Mouse (Mus musculus): Measurements from ENCODE around the gene Xdh.
A peak's percentile ranks its signal among the peaks of the same experiment; 100 is the strongest.

Gene Xdh

DNA sequence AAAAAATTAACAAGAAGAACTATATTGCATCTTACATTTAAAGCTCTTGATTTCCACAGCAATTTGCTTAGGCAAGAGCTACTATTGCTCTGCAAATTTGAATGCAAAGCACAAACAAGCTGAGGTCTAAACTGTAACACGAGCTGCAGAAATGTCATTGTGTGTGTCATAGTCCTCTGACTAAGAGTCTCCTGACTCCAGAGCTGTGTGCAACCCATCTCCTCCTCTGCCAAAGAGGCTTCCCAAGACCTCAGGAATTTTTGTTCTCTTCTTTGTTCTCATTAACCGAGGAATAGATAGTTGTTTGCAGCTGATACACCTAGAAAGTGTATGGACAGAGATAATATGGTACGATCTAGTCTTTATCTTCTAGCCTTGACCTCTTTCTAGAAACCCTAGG lies 8.2 kb downstream of the Xdh start:
- no peak for DNase-seq

- no peak for DNase-seq
Measured at GRCm38 (mm10) chr17:73937073-73937472, 12.9 kb downstream of the Xdh start.

- no peak for DNase-seq
Measured at GRCm38 (mm10) chr17:73935163-73935562, 14.8 kb downstream of the Xdh start.

DNA sequence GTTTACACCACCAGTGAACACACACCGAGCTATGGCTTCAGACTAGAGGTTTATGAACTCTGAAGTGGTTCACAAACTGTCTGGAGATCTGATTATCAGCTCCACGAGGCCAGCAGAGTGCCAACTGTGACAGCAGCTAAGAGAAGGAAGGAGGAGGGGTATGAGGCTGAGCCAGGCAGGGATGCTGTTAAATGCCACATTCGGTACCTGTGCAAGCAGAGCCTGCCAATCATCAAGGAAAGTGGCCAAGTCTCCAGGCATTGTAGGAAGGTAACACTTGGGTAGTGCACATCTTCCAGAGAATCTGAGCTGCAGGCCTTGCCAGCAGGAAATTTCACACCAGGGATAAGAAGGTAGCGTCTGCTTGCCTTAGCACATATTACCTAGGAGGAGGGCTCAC lies 15.7 kb downstream of the Xdh start:
- DNase-seq, result no peak

DNA sequence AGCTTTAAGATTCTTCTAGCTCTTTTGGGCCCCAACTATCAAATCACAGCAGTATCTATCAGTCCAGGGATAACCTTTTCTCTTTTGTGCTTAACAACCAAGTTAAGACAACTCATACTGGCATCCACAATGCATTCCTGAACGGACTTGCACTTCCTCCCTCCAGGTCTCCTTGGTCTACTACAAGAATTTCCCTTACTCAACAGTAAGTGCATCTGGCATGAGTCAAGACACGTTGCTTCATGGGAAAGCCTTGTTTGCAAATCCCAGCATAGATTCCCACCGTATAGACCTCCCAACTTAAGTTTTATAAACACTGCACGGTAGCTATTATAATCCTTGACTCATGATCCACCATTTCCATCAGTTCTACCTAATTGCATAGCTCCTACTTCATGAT lies 16.4 kb downstream of the Xdh start:
- no peak for DNase-seq

DNA sequence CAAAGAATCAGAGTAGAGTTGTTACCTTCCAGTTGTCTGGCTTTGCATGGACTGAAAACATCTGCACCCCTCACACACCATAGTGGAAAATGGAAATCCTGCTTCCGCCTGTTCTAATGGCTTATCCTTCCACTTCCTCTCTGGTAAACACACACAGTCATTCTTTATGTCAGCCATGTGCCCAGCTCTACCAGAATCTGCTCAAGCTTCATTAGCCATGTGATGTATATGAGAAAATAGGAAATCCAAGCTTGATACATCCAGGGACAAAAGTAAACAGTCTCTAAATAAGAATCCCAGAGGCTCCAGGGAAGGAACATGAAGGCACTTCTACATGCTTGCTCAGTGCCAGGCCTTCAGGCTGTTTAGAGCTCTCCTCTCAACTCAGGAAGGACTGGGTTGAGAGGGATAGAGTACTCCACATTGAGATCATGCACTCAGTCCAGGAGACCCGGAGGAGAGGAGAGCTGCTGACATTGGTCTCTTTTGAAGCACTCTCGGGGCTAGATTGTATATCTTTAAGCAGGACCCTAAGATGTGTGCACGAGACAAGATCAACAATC lies 17.4 kb downstream of the Xdh start:
- DNase-seq, result no peak

GRCm38 (mm10) chr17:73919520-73919919 lies 30.5 kb downstream of the Xdh start:
- DNase-seq, result no peak

DNA sequence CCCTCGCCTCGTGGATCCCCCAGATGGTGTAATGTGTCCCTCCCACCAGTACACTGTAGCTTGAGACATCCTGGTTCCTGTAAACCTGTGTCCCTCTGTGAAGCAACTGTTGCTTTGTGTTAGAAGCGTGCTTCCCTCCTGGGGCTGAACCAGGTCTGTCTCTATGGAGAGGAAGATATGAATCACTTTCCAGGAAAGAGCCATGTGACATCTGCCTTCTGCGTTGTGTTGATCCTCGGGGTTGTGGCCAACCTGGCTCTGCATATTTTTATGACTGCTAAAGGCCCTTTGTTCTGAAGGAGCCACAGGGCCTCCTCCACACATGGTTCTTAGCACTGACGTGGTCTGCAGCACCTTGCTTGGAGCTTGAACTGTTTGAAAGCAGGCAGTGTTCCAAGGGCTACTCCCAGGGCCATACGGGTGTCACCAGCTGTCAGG lies 31.0 kb downstream of the Xdh start:
- peak; percentile 8 to 42 for DNase-seq

DNA sequence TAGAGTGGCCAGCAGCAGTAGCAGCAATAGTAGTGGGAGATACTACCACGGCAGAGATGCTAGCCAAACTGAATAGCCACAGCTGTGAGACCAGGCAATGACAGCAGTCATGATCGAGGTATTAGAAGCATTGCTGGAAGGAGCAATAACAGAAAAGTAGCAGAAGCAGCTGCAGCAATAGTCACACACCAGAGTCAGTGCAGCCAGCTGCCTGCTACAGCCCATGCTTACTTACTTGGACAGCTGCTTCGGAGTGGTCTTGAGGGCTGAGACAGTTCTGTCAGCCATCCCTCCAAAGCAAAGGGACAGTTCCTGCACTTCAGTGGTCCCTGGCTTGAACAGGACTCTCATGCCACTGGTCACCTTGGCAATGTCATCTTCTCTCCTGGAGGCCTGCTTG lies 31.9 kb downstream of the Xdh start:
- DNase-seq, result no peak

- DNase-seq, result no peak
Measured at GRCm38 (mm10) chr17:73917713-73918112, 32.3 kb downstream of the Xdh start.

GRCm38 (mm10) chr17:73914730-73915129 lies 35.3 kb downstream of the Xdh start:
- no peak for DNase-seq

- no peak for DNase-seq
Measured at GRCm38 (mm10) chr17:73906076-73906475, 43.9 kb downstream of the Xdh start.

- no peak for DNase-seq
Measured at GRCm38 (mm10) chr17:73905043-73905750, 44.8 kb downstream of the Xdh start.

DNA sequence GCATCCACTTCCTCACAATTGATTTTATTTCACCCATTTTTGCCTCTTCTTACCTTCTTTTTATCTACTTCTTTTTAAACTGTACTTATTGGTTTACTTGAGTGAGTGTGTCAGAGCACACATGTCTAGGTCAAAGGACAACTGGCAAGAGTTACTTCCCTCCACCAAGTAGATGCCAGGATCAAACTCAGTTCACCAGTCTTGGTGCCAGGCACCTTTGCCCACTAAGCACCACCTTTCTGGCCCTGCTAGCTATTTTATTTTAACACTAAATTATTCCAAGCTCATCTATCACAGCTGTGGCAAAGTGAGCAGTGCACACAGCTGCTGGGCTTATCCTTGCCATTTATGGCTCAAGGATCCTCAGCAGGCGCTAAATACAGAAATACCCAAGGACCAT lies 46.9 kb downstream of the Xdh start:
- peak; percentile 72 to 77 for DNase-seq

DNA sequence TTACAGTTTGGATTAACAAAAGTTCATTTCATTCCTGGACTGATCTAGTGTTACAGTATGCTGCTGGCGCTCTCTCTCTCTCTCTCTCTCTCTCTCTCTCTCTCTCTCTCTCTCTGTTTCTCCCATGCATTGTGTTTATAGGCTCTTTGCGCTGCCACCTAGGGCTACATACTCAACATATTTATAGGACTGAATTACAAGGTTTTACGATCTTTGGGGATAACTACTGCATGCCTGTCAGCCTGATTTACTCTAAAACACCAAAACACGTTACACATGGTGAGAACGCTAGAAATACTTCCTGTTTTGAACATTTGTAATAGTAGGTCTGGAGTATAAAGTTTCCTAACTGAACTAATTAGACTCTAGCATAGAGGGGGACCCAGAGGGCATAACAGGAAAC lies 47.8 kb downstream of the Xdh start:
- no peak for DNase-seq

DNA sequence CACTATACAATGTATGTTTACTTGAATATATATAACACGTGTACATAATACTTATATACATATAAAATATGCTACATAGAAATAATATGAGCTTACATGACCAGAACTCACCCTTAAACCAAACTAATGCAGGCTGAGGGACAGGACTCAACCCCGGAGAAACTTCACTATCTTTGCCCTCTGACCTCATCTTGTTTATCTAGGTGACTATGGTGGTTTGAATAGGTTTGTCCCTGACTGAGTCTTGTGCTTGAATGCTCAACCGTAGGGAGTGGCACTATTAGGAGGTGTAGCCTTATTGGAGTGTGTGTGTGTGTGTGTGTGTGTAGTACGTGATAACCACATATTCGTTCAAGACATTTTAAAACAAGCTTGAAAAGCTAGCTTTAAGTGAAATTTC lies 55.6 kb downstream of the Xdh start:
- no peak for DNase-seq

GRCm38 (mm10) chr17:73893822-73894221 lies 56.2 kb downstream of the Xdh start:
- no peak for DNase-seq

DNA sequence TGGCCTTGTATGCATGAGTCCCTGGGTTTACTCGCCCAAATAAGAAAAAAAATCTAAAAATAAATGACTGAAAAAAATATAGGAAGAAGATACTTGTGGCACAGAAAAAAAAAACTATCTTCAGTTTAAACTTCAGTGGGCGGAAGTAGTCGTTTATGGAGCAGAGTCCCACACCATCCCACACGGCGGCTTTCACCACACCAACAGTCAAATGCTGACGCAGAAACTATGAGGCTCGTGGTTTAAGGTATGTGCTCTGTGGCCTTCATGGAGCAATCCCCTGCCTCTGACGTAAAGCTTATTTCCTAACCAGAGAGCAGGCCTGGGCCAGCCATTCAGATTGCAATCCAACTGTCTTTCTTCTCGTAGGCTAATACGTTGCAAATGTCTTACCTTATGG lies 56.8 kb downstream of the Xdh start:
- DNase-seq, result no peak

DNA sequence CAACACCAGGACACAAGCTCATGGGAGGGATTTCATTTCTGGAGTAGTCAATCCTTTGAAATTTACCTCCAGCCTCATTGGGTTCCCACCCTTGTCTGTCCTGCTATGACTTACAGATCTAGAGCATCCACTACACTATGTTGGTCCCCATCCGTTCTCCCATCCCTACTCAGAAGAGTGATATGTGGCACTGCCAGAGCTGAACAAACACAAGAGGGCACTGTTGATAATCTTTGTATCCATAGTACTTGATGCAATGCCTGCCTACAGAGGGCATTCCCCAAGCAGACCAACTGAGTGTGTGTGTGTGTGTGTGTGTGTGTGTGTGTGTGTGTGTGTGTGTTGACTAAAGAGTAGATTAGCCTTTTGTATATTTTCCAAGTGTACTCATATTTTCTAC lies 58.4 kb downstream of the Xdh start:
- peak; percentile 29 to 33 for DNase-seq

- peak; percentile 93 to 96 for DNase-seq
Measured at GRCm38 (mm10) chr17:73886071-73886785, 63.8 kb downstream of the Xdh start.

GRCm38 (mm10) chr17:73883332-73883731 lies 66.7 kb downstream of the Xdh start:
- peak in 1 of 2 experiments; percentile 30 for DNase-seq

- DNase-seq, result peak; percentile 71 to 75
Measured at GRCm38 (mm10) chr17:73882194-73882593, 67.8 kb downstream of the Xdh start.

DNA sequence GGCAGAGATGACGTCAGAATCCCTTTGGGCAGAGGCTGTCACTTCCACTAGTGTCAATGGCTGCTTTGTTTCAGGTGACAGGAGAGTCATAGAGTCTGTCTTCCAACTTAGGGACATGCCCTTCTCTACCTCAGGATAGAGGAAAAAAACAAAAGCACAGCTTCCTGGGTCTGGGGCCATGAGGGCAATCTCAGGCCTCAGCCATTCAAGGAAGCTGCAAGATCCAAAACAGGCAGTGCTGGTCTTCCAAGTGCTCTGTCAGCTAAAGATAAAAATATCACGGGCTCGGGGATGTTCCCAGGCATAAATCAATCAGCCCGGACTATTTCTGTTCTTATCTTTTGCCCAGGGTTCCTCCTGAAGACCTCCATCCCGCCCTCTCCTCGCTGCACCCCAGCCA lies 68.7 kb downstream of the Xdh start:
- DNase-seq, result peak; percentile 29 to 39

- DNase-seq, result no peak
Measured at GRCm38 (mm10) chr17:73880286-73880685, 69.7 kb downstream of the Xdh start.
